Mouse (Mus musculus) lung, postnatal 0 days (tissue): ENCODE measurements around the gene Cfap299. TPM values are rescaled to one million over a fixed set of nuclear protein-coding genes. Genes with fewer than 3 reads are reported as not detected.

Source experiments
- ATAC-seq: fragments of 200-750 bp; cut with Nextera tagmentation; 2 replicates; pipeline ENCODE4 v1.8.0; 2017; ENCODE audit warnings: moderate library complexity
- DNase-seq: peaks from one replicate; pipeline ENCODE4 v3.0.0-alpha.2; 2016; ENCODE audit warnings: low spot score
- H3K27ac ChIP-seq: fragments of 300-500 bp; sonication (generic); 2 replicates; pipeline ENCODE4 v1.5.1; 2014; ENCODE audit warnings: antibody characterized with exemption, mild to moderate bottlenecking, low read length, mixed read lengths
- H3K27me3 ChIP-seq: fragments of 300-500 bp; sonication (generic); replicated peaks from 2 replicates; pipeline ENCODE4 v1.6.1; 2014; ENCODE audit warnings: low read length, mixed read lengths; ENCODE audit not compliant: insufficient read depth
- H3K36me3 ChIP-seq: fragments of 300-500 bp; sonication (generic); 2 replicates; pipeline ENCODE4 v1.6.1; 2014; ENCODE audit warnings: low read length, mixed read lengths; ENCODE audit not compliant: insufficient read depth
- H3K4me1 ChIP-seq: fragments of 300-500 bp; sonication (generic); 2 replicates; pipeline ENCODE4 v1.6.1; 2014; ENCODE audit warnings: antibody characterized with exemption, low read depth, low read length, mixed read lengths; ENCODE audit not compliant: insufficient read depth
- H3K4me2 ChIP-seq: fragments of 300-500 bp; sonication (generic); replicated peaks from 2 replicates; pipeline ENCODE4 v1.6.1; 2014; ENCODE audit warnings: low read depth, mild to moderate bottlenecking, low read length, moderate library complexity, mixed read lengths
- H3K4me3 ChIP-seq: fragments of 300-500 bp; sonication (generic); 2 replicates; pipeline ENCODE4 v1.5.1; 2014; ENCODE audit warnings: low read depth, low read length
- H3K9ac ChIP-seq: fragments of 300-500 bp; sonication (generic); replicated peaks from 2 replicates; pipeline ENCODE4 v1.6.1; 2014; ENCODE audit warnings: low read depth, mild to moderate bottlenecking
- H3K9me3 ChIP-seq: fragments of 300-500 bp; sonication (generic); 2 replicates; pipeline ENCODE4 v1.6.1; 2016; ENCODE audit warnings: low read length, mixed read lengths
- CTCF ChIP-seq: IDR thresholded peaks from 2 replicates; pipeline ENCODE4 v1.5.1; 2016; ENCODE audit warnings: antibody characterized with exemption, mild to moderate bottlenecking
- EP300 ChIP-seq: IDR thresholded peaks from 2 replicates; pipeline ENCODE4 v1.6.1; 2016; ENCODE audit warnings: antibody characterized with exemption, mild to moderate bottlenecking, control low read depth
- WGBS: fragments of 180-500 bp; shearing (Covaris S2); extraction: QIAGEN DNeasy Blood & Tissue Kit; methylation state at CpG from one replicate; pipeline ENCODE4 v1.1.7; 2014; 5-methylcytosine and 5-hydroxymethylcytosine counted together
- polyA plus RNA-seq: library from polyadenylated mRNA; unstranded; fragments of >200 nt; fragmentation: Nextera tagmentation; extraction: Ambion mirVana; gene quantifications from 2 replicates; pipeline ENCODE4 v1.2.1, GENCODE M21; 2015

Gene Cfap299
- polyA plus RNA-seq, 1 experiment from 2014 or later: 11.3 TPM

DNA sequence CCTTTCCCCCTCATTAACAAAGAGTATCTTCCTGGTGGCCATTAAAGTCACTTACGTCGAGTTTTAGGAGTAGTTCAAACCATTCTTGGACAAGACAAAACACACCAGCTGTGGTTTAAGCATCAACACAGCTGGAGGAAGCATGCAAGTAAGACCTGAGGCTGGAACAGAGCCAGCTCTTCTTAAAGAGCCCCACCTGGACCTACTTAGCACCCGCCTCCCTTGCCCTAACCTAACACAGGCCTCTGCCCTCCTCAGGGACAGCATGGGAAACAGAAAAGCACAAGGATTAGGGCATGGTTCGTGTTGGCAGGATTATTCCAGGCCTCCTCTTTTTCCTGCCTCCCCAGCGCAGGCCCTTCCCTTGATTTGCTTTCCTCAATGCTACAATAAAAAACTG is 374.9 kb downstream of the Cfap299 start:
- H3K27ac ChIP-seq: no peak overlapping the region
- no peaks in the 10 kb centered on the region for H3K27me3 ChIP-seq
- H3K36me3 ChIP-seq: no peaks in the 10 kb centered on the region
- H3K4me1 ChIP-seq: no peaks in the 10 kb centered on the region
- DNase-seq: no peak
- no peak for ATAC-seq
- no peaks in the 10 kb centered on the region for H3K9me3 ChIP-seq
- TF ChIP-seq EP300: no peak
- TF ChIP-seq CTCF: no peak
- H3K9ac ChIP-seq: no peak overlapping the region
- no peak overlapping the region for H3K4me3 ChIP-seq
- 62% methylated on average over 5 of the region's 5 CpGs for WGBS
- no peak overlapping the region for H3K4me2 ChIP-seq

DNA sequence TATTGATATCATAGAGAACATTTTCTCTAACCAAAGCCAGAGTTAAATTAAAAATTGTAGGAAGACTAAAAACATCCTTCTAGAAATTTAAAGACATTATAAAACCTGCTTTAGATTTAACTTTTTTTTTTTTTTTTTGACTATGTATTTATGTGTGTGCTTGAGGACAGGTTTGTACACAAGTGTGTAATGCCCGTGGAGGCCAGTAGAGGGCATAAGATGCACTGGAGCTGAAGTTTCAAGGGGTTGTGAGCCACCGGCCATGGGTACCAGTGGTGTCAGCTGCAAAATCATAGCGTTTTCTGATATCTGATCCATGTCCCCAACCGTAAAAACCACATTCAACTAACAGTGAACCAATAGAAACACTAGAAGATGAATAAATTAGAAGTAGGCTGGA is 377.5 kb downstream of the Cfap299 start:
- DNase-seq (no peak), ATAC-seq (no peak)
- no peaks in the 10 kb centered on the region for H3K9me3 ChIP-seq
- no peak for TF ChIP-seq EP300
- TF ChIP-seq CTCF: peak; percentile 43; the same call in 1 of the 2 replicates
- H3K4me2 ChIP-seq: no peak overlapping the region
- H3K9ac ChIP-seq: no peak overlapping the region
- H3K4me1 ChIP-seq: no peaks in the 10 kb centered on the region
- no peaks in the 10 kb centered on the region for H3K27me3 ChIP-seq
- H3K4me3 ChIP-seq: no peak overlapping the region
- 77% methylated on average over 4 of the region's 4 CpGs for WGBS
- no peaks in the 10 kb centered on the region for H3K36me3 ChIP-seq
- no peak overlapping the region for H3K27ac ChIP-seq

DNA sequence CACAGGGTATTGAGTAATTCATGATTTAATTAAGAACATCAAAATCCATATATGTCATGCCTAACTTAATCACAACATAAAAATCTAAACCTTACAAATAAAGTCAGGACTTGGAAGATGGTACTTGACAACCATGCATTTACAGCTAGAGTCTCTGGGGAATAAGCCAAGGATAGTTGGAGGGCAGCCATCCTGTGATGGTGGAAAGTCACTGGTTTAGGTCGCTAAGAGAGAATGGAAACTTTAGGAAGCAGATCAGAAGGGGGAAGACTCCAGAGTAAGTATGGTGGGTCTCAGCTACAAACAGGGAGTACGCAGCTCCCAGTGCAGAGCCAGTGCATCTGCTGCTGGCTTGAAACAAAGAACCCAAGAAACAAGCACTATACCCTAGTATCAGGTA is 386.3 kb downstream of the Cfap299 start:
- no peak overlapping the region for H3K27ac ChIP-seq
- H3K4me2 ChIP-seq: no peak overlapping the region
- WGBS: 50% methylated on average over 2 of the region's 2 CpGs
- H3K9ac ChIP-seq: no peak overlapping the region
- H3K4me3 ChIP-seq: no peak overlapping the region
- H3K9me3 ChIP-seq: no peaks in the 10 kb centered on the region
- H3K36me3 ChIP-seq: no peaks in the 10 kb centered on the region
- no peaks in the 10 kb centered on the region for H3K27me3 ChIP-seq
- DNase-seq (no peak), ATAC-seq (no peak)
- TF ChIP-seq EP300: no peak
- TF ChIP-seq CTCF: no peak
- no peaks in the 10 kb centered on the region for H3K4me1 ChIP-seq

DNA sequence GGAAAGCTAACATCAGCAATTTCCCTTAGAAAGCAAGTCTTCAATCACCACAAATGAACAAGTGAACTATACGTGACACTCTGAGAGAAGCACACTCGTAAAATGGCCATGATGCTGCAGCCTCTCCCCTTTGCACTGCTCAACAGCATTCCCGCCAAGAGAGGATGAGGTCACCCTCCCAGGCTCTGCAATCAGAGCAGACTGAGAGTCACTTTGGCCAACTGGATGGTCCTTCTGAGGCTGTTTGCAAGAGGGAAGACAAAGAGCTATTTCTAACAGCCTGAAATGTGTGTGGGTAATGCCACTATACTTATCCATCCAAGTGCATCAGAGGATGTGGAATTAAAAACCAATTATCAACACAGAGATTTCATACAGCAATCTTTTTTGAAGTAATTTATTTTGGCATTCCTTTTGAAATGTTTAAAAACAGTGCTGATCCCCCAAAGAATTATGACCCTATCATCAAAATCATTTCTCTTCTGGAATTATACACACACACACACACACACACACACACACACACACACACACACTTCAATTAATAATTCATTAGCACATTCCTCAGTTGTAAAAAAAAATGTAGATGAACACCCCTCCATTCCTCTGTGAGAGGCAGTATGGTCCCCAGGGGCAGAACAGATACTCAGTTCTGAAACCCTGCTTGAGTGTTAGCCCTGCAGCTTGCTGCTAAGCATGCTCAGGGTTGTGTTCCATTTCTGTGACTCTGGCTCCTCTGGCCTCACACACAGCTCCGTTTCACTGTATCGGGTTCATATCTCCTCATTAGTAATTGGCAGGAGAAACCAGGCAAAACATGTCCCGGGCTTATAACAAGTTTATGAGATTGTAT is 403.3 kb downstream of the Cfap299 start:
- H3K27ac ChIP-seq: no peak overlapping the region
- 38% methylated on average over 6 of the region's 6 CpGs for WGBS
- DNase-seq: peak; percentile 19

DNA sequence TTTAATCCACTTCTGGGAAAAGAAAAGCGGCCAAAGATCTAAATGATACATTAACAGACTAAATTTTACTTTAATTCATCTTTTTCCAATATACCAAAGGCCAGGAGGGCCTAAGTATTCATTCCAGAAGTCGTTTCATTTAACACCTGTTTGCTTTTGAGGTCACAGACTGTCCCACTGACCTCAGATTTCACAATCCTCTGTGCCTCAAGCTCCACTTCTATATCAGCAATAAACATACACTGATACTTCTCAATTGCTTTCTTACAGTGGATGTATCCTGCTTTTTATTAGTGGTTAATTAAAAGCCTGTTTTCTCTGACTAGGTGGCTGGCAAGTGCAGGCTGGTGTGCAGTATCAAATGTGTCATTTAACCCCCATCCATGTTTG is 403.9 kb downstream of the Cfap299 start:
- no peaks in the 10 kb centered on the region for H3K4me1 ChIP-seq
- 46% methylated on average over 2 of the region's 2 CpGs for WGBS

More for the DNA sequence above, 403.3 kb downstream of the Cfap299 start:
- Histone ChIP-seq H3K9me3 (no peaks in the 10 kb centered on the region), H3K9ac (no peak overlapping the region), H3K4me2 (no peak overlapping the region), H3K4me1 (no peaks in the 10 kb centered on the region), H3K27me3 (no peaks in the 10 kb centered on the region), H3K36me3 (no peaks in the 10 kb centered on the region), H3K4me3 (no peak overlapping the region)
- no peak for TF ChIP-seq CTCF
- no peak for TF ChIP-seq EP300
- ATAC-seq: peak; percentile 44; the same call in 1 of the 2 replicates

DNA sequence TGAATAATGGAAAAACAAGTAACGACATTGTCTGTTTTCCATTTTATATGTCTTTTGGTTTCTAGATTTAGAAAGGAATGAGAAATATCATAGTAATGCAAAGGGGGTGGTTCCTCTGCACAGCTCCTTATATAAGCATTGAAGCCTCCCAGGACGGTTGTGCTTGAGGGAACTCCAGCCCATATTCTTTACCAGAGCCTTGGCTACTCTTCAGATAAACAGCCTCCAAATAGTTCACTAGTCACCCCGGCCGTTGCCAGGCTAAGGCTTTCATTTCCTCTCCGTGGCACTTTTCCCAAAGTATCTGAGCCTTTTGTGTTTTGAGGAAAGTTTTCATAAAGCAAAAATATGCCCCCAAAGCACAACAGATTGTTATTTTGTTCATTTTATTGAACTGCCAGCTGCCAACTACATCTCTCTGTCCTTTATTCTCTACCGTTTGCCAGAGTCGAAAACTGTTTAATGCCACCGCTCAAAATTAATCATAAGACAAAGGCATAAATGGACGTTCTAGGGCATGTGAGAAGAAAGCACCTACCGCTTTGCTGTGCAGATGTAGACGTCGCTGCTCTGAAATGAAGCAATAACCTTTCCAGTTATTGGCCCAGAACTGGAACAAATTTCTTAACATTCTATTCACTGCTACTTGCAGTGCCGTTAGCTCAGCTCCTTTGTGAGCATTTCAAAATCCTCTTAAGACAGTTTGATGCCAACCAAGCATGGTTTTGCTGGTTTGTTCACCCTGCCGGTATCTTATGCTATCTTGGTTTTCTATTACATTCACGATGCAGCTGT is 433.0 kb downstream of the Cfap299 start:
- no peaks in the 10 kb centered on the region for H3K36me3 ChIP-seq
- peak; percentile 83 for ATAC-seq
- no peaks in the 10 kb centered on the region for H3K4me1 ChIP-seq
- no peak for TF ChIP-seq CTCF
- TF ChIP-seq EP300: peak; percentile 56
- DNase-seq: peak; percentile 83
- whole genome bisulfite sequencing: 65% methylated on average over 15 of the region's 15 CpGs
- no peak overlapping the region for H3K4me2 ChIP-seq
- no peaks in the 10 kb centered on the region for H3K9me3 ChIP-seq
- peak overlapping the region; percentile 58 for H3K27ac ChIP-seq
- no peak overlapping the region for H3K4me3 ChIP-seq
- no peaks in the 10 kb centered on the region for H3K27me3 ChIP-seq
- H3K9ac ChIP-seq: no peak overlapping the region

More for the DNA sequence above, 403.9 kb downstream of the Cfap299 start:
- Histone ChIP-seq H3K36me3 (no peaks in the 10 kb centered on the region), H3K4me2 (no peak overlapping the region), H3K27me3 (no peaks in the 10 kb centered on the region), H3K9ac (no peak overlapping the region), H3K27ac (no peak overlapping the region), H3K9me3 (no peaks in the 10 kb centered on the region), H3K4me3 (no peak overlapping the region)
- DNase-seq (no peak), ATAC-seq (no peak)
- TF ChIP-seq EP300 (no peak), CTCF (no peak)
